Mouse (Mus musculus): ENCODE data around the gene Klk8. TPM values are rescaled to one million over a fixed set of nuclear protein-coding genes. Genes with fewer than 3 reads are reported as not detected.
A peak's percentile ranks its signal among the peaks of the same experiment; 100 is the strongest.

Klk8 gene
- polyA plus RNA-seq, 1 experiment from 2014 or later, result 139 TPM

GRCm38 (mm10) chr7:43776506-43776905, 20.9 kb upstream of the Klk8 start:
- peak overlapping the region; percentile 83 for H3K27ac ChIP-seq (replicated peaks)
- ATAC-seq (ENCODE audit: low FRiP score, low TSS enrichment) (no peak), DNase-seq (ENCODE audit: low spot score) (peak; percentile 10)
- no peaks in the 10 kb centered on the region for H3K9me3 ChIP-seq (ENCODE audit: control insufficient read depth, low read length)
- H3K4me2 ChIP-seq (replicated peaks; ENCODE audit: low read depth), result no peak overlapping the region
- no peaks in the 10 kb centered on the region for H3K4me1 ChIP-seq (replicated peaks; ENCODE audit: control insufficient read depth, insufficient read depth)
- no peaks in the 10 kb centered on the region for H3K36me3 ChIP-seq (ENCODE audit: control insufficient read depth, insufficient read depth, low read length)
- H3K4me3 ChIP-seq (ENCODE audit: low read depth, low read length), result no peak overlapping the region
- H3K27me3 ChIP-seq (ENCODE audit: control insufficient read depth, insufficient read depth, low read length), result no peaks in the 10 kb centered on the region
- TF ChIP-seq EP300 (optimal IDR thresholded peaks at IDR 0.05) (no peak), CTCF (IDR thresholded peaks at IDR 0.05; ENCODE audit: low read depth) (no peak)
- WGBS, result 71% methylated on average over 5 of the region's 5 CpGs
- H3K9ac ChIP-seq (ENCODE audit: low read length), result no peak overlapping the region

- Histone ChIP-seq H3K9me3 (ENCODE audit: control insufficient read depth, low read length) (no peaks in the 10 kb centered on the region), H3K27me3 (ENCODE audit: control insufficient read depth, insufficient read depth, low read length) (no peaks in the 10 kb centered on the region), H3K27ac (replicated peaks) (no peak overlapping the region), H3K9ac (ENCODE audit: low read length) (no peak overlapping the region), H3K4me2 (replicated peaks; ENCODE audit: low read depth) (no peak overlapping the region), H3K4me1 (replicated peaks; ENCODE audit: control insufficient read depth, insufficient read depth) (no peaks in the 10 kb centered on the region), H3K36me3 (ENCODE audit: control insufficient read depth, insufficient read depth, low read length) (no peaks in the 10 kb centered on the region), H3K4me3 (ENCODE audit: low read depth, low read length) (no peak overlapping the region)
- 86% methylated on average over 12 of the region's 12 CpGs for WGBS
- TF ChIP-seq CTCF (IDR thresholded peaks at IDR 0.05; ENCODE audit: low read depth) (no peak), EP300 (optimal IDR thresholded peaks at IDR 0.05) (no peak)
- no peak for DNase-seq (ENCODE audit: low spot score)
- no peak for ATAC-seq (ENCODE audit: low FRiP score, low TSS enrichment)
These were observed 20.0 kb upstream of the Klk8 start for GRCm38 (mm10) chr7:43777423-43777822.

GRCm38 (mm10) chr7:43778176-43778970, 19.0 kb upstream of the Klk8 start:
- 87% methylated on average over 10 of the region's 10 CpGs for WGBS
- Histone ChIP-seq H3K4me2 (replicated peaks; ENCODE audit: low read depth) (no peak overlapping the region), H3K9ac (ENCODE audit: low read length) (no peak overlapping the region), H3K27me3 (ENCODE audit: control insufficient read depth, insufficient read depth, low read length) (no peaks in the 10 kb centered on the region; the same call in 1 of the 2 replicates), H3K36me3 (ENCODE audit: control insufficient read depth, insufficient read depth, low read length) (no peaks in the 10 kb centered on the region), H3K4me3 (ENCODE audit: low read depth, low read length) (no peak overlapping the region), H3K9me3 (ENCODE audit: control insufficient read depth, low read length) (no peaks in the 10 kb centered on the region), H3K4me1 (replicated peaks; ENCODE audit: control insufficient read depth, insufficient read depth) (peaks cover 3% of the 10 kb centered on the region; the same call in 1 of the 2 replicates), H3K27ac (replicated peaks) (no peak overlapping the region)
- DNase-seq (ENCODE audit: low spot score), result peak; percentile 8
- ATAC-seq (ENCODE audit: low FRiP score, low TSS enrichment), result no peak
- TF ChIP-seq EP300 (optimal IDR thresholded peaks at IDR 0.05), result no peak

GRCm38 (mm10) chr7:43780241-43780640, 17.1 kb upstream of the Klk8 start:
- no peak; the same call in 1 of the 2 replicates for ATAC-seq (ENCODE audit: low FRiP score, low TSS enrichment)
- H3K27me3 ChIP-seq (ENCODE audit: control insufficient read depth, insufficient read depth, low read length), result no peaks in the 10 kb centered on the region; the same call in 1 of the 2 replicates
- no peak overlapping the region for H3K9ac ChIP-seq (ENCODE audit: low read length)
- peak overlapping the region; percentile 80 for H3K27ac ChIP-seq (replicated peaks)
- no peak overlapping the region for H3K4me3 ChIP-seq (ENCODE audit: low read depth, low read length)
- 46% methylated on average over 6 of the region's 6 CpGs for WGBS
- H3K4me2 ChIP-seq (replicated peaks; ENCODE audit: low read depth), result peak overlapping the region; percentile 27; the same call in 1 of the 2 replicates
- H3K36me3 ChIP-seq (ENCODE audit: control insufficient read depth, insufficient read depth, low read length), result no peaks in the 10 kb centered on the region
- no peak for DNase-seq (ENCODE audit: low spot score)
- peaks cover 3% of the 10 kb centered on the region; the same call in 1 of the 2 replicates for H3K4me1 ChIP-seq (replicated peaks; ENCODE audit: control insufficient read depth, insufficient read depth)
- H3K9me3 ChIP-seq (ENCODE audit: control insufficient read depth, low read length), result no peaks in the 10 kb centered on the region
- TF ChIP-seq CTCF (IDR thresholded peaks at IDR 0.05; ENCODE audit: low read depth) (no peak), EP300 (optimal IDR thresholded peaks at IDR 0.05) (peak; percentile 9)

- WGBS, result 37% methylated on average over 5 of the region's 5 CpGs
- H3K4me2 ChIP-seq (replicated peaks; ENCODE audit: low read depth), result peak within 1 kb of the TSS; percentile 27
- peak; percentile 18 for DNase-seq (ENCODE audit: low spot score)
These were observed 16.6 kb upstream of the Klk8 start, which contains the start of gene Klk10 for GRCm38 (mm10) chr7:43780746-43781145. Klk10 (plus strand) TSS chr7:43781035.

GRCm38 (mm10) chr7:43781541-43781940, 15.8 kb upstream of the Klk8 start:
- Histone ChIP-seq H3K27ac (replicated peaks) (peak overlapping the region; percentile 80), H3K36me3 (ENCODE audit: control insufficient read depth, insufficient read depth, low read length) (no peaks in the 10 kb centered on the region), H3K9me3 (ENCODE audit: control insufficient read depth, low read length) (no peaks in the 10 kb centered on the region), H3K4me1 (replicated peaks; ENCODE audit: control insufficient read depth, insufficient read depth) (peaks cover 3% of the 10 kb centered on the region; the same call in 1 of the 2 replicates), H3K4me3 (ENCODE audit: low read depth, low read length) (no peak overlapping the region), H3K4me2 (replicated peaks; ENCODE audit: low read depth) (peak overlapping the region; percentile 27; the same call in 1 of the 2 replicates), H3K27me3 (ENCODE audit: control insufficient read depth, insufficient read depth, low read length) (no peaks in the 10 kb centered on the region; the same call in 1 of the 2 replicates), H3K9ac (ENCODE audit: low read length) (no peak overlapping the region)
- ATAC-seq (ENCODE audit: low FRiP score, low TSS enrichment) (no peak), DNase-seq (ENCODE audit: low spot score) (no peak)
- WGBS, result 77% methylated on average over 11 of the region's 11 CpGs
- TF ChIP-seq EP300 (optimal IDR thresholded peaks at IDR 0.05) (no peak), CTCF (IDR thresholded peaks at IDR 0.05; ENCODE audit: low read depth) (no peak; the same call in 1 of the 2 replicates)

More at GRCm38 (mm10) chr7:43780746-43781145, 16.6 kb upstream of the Klk8 start, which contains the start of gene Klk10:
- TF ChIP-seq EP300 (optimal IDR thresholded peaks at IDR 0.05) (peak; percentile 28), CTCF (IDR thresholded peaks at IDR 0.05; ENCODE audit: low read depth) (no peak)
- H3K9me3 ChIP-seq (ENCODE audit: control insufficient read depth, low read length), result no peaks in the 10 kb centered on the region
- peaks cover 3% of the 10 kb centered on the region; the same call in 1 of the 2 replicates for H3K4me1 ChIP-seq (replicated peaks; ENCODE audit: control insufficient read depth, insufficient read depth)
- H3K27me3 ChIP-seq (ENCODE audit: control insufficient read depth, insufficient read depth, low read length), result no peaks in the 10 kb centered on the region; the same call in 1 of the 2 replicates
- H3K27ac ChIP-seq (replicated peaks), result peak within 1 kb of the TSS; percentile 80
- no peak within 1 kb of the TSS for H3K4me3 ChIP-seq (ENCODE audit: low read depth, low read length)
- no peaks in the 10 kb centered on the region for H3K36me3 ChIP-seq (ENCODE audit: control insufficient read depth, insufficient read depth, low read length)
- ATAC-seq (ENCODE audit: low FRiP score, low TSS enrichment), result peak; percentile 22; the same call in 1 of the 2 replicates
- no peak within 1 kb of the TSS for H3K9ac ChIP-seq (ENCODE audit: low read length)

All from stomach, postnatal 0 days (tissue).